Mouse (Mus musculus) kidney, postnatal 14 days (tissue): ENCODE results near the gene Hoxc9.

ENCODE experiments used
- DNase-seq: peaks from one replicate; pipeline ENCODE4 v3.0.0; 2022; ENCODE audit warnings: mixed read lengths

Gene Hoxc9

DNA sequence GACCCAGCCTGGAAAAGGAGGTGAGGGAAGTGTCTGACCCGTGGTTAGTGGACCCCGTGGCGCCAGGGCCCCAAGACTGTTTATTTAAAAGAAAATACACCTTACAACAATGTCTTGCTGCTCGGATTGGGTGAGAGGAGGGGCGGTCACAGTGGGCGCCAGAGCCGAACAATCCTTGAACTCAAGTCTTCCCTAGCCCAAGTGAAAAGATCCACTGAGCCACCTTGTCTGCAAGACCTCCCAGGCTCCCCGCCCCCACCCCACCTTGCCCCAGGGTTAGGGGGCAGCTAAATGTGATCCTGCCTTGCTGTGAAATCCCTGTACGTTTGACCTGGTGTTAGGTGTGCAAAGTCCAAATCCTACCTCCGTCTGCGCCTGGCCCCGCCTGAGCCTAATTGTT, 19.3 kb upstream of the Hoxc9 start:
- no peak for DNase-seq

DNA sequence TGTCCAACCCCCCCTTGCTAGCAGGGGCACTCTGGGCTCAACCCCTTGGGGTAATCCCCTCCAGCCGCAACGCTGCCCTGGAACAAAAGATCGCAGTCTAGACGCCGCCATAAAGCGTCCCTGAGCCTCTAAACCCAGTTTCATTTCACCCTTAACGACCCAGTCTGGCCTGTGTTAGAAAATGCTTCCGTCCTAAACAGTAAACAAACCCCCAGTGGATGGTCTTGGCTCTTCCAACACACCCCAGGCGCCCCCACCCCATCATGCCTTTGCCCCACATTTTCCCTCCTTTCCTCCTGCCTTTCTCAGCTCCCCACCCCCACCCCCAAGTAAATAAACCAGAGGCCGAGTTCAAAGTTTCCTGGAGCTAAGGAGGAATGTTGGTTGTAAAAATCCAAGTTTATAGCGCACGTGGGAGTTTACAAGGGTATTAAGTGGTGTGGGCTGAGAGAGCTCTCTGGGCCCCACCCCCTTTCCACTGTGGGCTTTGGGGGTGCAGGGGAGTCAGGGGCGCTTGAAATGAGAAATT, 16.5 kb upstream of the Hoxc9 start:
- DNase-seq = no peak

DNA sequence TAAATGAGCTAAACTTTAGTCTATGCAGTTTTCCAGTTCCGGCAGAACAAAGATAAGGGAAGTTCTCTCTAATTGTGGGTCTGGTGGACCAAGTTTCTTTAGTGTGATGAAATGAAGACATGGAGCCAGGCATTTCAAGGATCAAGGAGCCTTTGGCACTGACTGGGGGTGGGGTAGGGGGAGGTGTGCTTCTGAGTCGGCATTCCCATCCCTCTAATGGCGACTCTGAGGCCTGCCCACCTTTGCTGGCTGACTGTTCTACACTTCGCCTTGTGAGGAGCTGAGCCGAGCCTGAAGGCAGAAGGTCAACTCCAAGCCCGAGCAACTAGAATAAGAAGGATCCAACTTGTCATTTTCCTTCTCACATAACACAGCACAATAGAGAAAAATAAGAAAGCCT, 14.5 kb upstream of the Hoxc9 start:
- DNase-seq = no peak

DNA sequence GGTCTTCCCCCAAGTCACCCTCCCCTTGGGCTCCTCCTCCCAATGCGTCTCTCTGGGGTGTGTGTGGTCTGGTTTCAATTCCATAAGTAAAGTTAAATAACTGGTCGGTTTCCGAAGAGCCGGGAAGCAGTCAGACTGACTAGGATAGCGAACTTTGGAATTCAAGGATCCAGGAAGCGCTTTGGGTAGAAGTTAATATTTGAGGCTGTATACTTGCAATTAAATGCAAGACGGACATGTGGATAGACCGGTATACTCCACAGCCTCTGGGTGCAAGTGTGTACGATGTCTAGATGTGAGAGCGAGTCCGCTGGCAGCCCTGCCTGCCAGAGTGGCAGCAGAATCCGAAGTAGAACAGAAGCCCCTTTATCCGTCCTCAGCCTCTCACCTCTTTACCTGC, 13.7 kb upstream of the Hoxc9 start:
- no peak for DNase-seq

DNA sequence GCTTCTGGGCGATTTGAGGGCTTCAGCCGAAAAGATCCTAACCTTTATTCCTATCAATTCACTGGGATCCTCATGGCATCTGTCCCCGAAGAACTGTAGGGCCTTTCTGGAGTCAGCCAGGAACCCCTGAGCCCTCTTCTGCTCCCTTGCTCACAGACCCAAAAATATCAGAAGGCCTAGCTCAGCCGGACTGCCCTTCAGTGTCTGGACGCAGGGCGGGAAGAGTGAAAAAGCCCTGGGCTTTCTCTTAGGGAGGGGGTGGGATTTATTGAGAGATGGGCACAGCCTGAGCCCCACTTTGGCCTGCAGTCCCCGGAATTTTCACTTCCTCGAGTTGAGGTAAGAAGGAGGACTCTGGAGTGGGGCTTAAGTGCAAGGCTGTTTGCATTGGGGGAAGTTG, 13.0 kb upstream of the Hoxc9 start:
- no peak for DNase-seq

DNA sequence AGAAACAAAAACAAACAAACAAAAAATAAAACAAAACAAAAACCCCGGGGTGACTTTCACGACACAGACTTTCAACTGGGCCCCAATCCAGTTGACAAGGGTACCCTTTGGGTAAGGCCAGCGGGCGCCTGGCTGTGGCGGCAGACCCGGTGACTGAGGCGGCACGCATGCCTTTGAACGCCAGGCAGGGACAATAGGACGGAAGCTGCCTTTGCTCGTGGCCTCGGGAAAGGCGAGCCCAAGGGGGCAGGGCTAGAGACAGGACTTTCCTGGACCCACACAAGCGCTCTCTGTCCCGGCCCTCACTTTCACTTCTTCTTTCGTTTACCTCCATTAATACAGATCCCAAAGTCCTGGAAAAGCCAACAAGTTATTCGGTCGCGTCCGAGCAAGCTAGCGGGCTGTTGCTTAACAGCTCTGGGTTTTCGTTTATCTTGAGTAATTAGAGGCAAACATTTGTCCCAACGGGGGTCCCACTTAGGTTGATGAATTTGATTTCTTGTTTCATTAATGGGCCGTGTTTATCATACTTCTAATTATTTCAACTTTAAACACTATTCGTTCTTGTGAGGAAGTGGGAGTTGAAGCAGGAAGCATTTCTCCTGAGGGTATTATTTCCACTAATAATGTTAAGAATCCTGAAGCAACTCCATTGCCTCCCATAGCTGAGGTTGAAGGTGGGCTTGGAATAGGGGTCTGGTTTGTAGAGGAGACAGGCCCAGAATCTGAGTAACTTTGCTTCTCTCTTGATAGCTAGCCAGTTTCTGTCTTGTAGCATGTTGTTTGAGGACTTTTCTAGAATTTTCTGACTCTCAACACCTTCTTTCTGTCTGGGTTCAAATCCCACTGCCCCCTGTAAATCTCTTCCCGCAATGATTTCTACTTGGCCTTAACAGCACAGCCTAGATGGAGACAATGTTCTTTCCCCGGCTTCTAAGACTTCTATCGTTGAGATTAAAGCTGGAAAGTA, 12.3 kb upstream of the Hoxc9 start:
- DNase-seq = peak; percentile 82

DNA sequence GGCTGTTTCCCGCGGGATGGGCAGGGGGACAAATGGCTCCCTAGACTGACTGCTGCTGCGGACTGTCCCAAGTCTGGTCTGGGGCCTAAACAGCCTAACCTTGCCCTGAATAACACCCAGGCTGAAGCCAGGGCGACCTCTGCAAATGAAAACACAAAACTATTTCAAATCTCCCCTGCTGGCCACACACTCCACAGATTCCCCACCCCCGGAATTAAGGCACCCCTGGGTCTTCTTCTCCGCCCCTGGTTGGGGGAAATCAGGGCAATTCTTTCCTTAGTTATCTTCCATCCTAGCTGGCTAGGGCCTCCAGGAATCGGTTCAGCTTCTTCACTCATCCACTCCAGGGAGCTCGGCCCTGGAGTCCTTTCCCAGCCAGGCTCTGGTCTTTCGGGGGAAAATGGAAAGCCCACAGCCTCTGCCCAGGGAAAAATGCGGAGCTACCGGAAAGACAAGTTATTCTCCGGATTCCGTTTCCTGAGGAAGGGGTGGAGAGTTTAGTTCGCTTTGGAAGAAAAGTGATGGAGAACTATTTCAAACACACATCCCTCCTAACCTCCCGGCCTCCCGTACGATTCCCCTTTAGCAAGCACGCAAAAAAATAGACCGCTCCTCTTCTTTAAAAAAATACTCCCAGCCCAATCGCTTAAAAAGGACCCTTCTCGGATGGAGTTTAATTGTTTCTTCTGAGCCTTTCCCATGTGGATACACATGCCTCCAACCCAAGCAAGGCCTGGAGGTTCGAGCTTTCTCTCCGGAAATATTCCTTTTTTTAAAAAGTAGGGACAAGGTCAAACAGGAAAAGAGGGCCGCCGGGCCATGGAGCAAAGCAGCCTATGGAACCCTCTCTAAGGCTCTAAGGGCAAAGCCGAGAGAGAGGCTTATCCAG, 11.0 kb upstream of the Hoxc9 start:
- DNase-seq = no peak

DNA sequence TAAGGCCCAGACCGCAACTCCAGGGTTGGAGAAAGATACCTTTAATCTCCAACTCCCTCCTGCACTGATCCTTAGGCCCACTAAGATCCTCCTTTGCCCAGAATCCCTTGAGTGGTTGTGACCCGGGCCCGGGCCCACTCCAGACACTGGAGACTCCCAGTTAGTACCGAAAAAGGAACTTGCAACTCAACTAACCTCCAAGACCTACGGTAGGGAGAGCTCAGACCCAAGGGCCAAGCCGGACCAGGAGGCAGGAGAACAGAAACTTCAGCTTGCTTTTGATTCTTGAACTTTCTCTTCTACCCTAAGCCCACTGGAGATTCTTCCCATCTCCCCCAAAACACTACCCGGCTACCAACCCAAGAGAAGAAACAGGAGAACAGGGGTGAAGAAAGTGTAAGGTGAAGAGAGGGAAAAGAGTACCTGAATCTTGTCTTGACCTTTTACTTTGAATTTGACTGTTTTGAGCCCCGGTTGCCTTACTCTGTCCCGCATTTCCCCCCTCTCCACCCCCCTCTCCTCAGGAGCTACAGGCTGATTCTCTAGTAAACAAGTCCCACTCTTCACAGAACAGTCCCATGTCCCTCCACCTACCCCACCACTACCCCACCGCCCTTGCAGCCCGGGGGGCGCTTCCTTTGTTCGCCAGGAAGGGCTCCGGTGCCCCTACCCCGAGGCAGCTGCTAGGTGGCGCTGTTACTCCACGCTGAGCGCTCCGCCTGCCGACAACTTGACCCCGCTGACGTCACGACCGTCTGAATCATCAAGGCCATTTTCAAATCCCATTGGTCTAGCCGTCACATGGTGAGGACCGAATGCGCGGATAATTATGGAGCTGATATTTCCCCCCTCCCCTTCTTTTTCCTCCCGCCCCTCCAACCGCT, 10.1 kb upstream of the Hoxc9 start:
- peak; percentile 97 for DNase-seq

DNA sequence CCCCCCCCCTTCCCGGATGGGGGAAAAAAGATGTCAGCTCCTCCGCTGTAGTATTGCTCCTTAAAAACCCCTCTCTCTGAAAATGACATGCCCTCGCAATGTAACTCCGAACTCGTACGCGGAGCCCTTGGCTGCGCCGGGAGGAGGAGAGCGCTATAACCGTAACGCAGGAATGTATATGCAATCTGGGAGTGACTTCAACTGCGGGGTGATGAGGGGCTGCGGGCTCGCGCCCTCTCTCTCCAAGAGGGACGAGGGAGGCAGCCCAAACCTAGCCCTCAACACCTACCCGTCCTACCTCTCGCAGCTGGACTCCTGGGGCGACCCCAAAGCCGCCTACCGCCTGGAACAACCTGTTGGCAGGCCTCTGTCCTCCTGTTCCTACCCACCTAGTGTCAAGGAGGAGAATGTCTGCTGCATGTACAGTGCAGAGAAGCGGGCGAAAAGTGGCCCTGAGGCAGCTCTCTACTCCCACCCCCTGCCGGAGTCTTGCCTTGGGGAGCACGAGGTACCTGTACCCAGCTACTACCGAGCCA, 9.4 kb upstream of the Hoxc9 start, which contains the start of gene Hoxc10:
Gene Hoxc10 (plus strand): TSS at position 21 of the 536 bp plus-strand sequence.
- peak; percentile 57 for DNase-seq

DNA sequence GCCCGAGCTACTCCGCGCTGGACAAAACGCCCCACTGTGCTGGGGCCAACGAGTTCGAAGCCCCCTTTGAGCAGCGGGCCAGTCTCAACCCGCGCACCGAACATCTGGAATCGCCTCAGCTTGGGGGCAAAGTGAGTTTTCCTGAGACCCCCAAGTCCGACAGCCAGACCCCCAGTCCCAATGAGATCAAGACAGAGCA, 9.0 kb upstream of the Hoxc9 start, which contains the start of gene Hoxc5:
Gene Hoxc5 (plus strand): TSS at position 132 of the 199 bp plus-strand sequence.
- DNase-seq = no peak

DNA sequence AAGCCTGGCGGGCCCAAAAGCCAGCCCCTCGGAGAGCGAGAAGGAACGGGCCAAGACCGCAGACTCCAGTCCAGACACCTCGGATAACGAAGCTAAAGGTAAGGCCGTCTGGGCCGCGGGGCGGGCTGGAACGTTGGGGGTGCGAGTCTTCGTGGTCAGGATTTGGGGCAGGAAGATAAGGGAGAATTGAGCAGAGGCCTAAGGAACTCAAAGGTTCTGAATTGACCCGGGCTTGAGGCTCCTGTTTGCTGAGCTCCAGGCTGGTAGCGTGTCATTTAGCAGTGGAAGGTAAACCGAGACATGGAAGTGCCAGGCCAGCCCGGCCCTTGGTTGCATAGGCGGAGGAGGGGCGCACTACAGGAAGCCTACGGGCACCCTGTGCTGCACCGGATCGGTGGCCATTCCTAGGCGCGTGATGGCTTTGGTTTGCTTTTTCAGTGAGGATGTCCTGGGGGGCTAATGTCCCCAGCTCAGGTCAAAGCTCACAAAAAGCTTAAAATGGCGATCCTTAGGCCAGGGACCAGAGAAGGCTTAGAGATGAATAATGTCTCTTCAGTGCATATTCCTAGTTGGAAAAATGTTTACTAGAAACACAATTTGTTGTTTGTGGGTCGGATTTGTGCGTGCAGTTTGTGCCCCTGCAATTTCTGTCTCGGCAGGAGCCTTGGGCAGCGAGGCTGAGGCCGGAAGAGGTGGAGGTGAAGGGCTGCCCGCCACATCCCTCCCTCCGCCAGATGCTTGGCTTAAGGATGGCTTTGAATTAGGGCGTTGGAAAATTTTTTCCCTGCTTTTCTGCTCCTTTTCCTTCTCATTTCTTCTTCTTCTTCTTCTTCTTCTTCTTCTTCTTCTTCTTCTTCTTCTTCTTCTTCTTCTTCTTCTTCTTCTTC, 8.5 kb upstream of the Hoxc9 start:
- DNase-seq = no peak

DNA sequence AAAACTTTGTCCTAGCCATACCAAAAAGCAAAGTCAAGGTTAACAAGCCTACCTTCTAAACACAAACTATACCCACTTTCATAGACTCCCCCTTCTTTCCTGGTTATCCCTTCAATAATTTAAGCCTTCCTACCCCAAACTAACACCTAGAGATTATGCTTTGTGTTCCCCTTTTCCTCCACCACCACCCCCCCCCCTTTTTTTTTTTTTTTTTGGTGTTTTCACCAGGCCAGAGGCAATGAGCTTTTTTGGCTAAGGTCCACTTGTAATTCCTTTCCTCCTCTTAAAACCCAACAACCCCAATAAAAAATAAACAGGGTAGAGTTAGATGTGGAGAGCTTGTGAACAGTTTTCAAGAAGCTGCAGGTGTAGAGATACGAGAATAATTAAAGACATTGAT, 6.9 kb upstream of the Hoxc9 start:
- DNase-seq = no peak

DNA sequence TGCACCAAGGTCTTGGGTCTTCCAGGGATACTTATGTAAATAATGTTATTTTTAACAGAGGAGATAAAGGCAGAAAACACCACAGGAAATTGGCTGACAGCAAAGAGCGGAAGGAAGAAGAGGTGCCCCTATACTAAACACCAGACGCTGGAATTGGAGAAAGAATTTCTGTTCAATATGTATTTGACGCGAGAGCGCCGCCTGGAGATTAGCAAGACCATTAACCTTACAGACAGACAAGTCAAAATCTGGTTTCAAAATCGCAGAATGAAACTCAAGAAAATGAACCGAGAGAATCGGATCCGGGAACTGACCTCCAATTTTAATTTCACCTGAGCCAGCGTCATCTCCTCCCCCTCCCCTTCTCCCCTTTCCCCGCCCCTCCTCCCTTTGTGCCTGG, 5.5 kb upstream of the Hoxc9 start:
- DNase-seq = peak; percentile 62

DNA sequence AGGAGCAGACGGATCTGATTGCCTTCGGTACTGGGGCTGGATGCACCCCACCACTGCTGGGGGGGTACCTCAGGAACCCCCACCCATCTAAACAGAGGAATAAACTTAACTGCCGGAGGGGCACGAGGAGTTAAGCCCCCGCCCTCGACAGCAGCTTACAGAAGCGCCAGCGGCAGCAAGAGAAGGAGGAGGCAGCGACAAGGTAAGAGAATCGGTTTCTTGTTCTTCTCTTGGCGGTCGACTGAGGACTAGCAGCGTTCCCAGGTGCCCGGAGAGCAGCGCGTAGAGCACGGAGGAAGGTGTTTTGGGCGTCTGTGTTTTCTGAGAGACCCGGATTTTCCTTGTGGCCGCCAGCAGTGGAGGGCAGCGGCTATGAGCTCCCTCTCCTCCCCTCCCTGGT, 4.0 kb upstream of the Hoxc9 start:
- DNase-seq = no peak

DNA sequence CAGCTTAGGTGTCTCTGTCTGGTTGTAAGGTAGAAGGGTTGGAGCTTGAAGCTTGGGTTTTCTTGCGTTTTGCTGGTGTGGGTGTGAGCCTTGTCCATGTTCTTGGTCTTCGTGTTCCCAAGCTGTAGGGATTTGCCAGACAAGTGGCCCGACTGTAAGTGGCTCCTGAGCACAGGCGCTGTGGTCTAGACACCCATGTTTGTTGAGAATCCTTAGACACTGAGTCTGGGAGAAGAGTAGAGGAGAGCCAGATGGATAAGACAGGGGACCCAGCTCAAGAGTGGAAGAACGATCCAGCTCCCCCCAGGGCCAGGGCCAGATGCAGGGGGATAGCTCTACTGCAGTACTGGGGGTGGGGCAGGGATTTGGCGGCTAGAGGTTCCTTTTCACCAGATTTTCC, 3.5 kb upstream of the Hoxc9 start:
- DNase-seq = no peak

DNA sequence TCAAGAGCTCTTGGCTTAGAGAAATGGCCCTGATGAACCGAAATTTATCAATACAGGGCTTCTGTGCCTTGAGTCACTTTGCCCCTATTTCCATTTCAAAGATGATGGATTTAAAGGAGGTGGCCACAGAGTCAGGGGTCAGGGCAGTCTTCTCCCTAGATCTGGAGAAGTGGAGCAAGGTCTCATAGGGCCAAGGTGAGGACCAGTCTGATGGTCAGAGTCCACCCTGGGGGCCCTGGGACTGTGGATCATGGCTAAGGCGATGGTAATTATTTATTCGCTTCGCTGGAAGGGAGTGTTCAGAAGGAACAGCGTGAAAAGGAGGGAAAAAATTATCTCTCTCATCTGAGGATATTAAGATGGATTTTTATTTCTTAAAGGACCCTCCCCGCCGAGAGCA, 1.2 kb upstream of the Hoxc9 start:
- no peak for DNase-seq

DNA sequence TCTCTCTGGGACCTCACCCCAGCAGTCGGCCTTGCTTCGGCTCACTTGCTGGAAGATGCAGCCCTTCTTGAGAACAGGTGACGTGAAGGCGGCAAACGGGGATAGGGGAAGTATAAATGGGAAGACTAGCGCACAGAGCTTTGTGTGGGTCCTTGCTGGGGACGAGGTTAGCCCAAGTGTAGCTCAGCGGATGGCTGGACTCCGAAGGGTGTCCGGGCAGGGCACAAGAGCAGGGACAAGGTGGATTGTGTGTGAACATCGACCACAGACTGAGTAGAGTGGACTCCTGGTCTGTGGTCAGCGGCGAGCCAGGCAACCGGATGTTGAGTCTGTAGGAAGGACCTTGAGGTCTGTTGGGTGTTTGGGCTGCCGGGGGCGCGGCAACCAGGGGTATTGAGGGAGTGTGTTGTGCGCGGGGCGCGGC, 539 bp upstream of the Hoxc9 start:
- peak; percentile 70 for DNase-seq

DNA sequence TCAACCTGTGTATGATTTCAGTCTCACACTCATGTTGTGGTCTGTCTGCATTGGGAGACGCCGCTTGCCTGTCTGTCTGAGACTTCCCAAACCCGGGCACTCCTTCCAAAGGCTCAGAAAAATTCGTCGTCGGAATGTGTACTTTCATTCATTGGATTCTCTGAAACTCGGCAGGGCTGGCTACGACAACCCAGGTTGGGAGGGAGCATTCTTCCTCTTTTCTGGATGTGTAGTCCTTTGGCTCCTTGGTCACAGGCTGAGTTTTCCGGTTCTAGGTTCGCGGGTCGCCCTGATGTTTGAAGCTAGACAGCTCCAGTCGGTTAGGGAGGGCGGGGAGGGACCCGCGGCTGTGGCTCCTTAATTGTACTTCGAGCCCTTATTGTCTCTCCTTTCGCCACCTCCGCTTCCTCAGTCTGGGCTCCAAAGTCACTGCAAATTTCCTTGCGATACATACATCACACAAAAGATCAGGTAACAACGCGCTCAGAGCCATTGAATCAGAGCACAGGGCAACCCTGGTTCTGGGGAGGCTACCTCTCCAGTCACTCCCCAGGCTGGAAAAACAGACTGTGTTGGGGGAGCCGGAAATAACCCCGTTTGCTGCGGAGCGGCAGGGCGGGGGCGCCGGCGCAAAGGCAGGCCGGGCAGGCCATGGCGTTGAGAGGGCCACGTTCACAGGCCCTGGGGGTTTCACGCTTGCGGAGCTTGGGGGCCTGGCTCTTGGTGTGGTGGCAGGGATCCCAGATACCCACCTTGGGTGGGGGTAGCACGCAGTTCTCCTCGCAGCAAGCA, 588 bp downstream of the Hoxc9 start:
- no peak for DNase-seq

DNA sequence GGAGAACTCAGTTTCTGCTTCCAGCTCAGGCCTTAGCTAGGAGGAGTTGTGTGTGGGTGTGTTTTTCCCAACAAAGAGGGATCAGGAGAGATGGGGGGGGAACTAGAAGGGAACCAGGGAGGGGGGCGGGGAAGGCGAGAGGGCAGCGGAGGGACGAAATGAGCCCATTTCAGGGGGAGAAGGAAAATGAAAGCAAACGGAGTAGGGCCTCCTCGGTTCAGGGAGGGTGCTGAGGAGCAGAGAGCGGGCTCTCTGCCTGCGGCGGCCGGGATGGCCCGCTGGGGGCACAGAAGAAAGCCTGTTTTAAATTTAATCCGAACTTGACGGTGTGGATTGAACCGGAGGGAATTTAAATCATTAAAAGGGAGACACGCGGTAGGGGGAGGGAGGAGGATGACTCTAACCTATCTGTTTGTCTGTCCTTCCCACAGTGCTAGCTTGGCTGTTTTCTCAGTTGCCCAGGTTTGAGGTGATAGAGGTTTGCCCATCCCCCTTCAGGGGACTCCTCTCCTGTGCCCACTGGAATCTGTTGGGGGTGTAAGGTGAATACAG, 1.3 kb downstream of the Hoxc9 start:
- DNase-seq = no peak
